Mouse (Mus musculus) adipose tissue, adult 10 weeks (tissue): ENCODE measurements around the gene Zkscan4. TPM values are rescaled to one million over a fixed set of nuclear protein-coding genes. Genes with fewer than 3 reads are reported as not detected.

Source experiments
- polyA plus RNA-seq: library from polyadenylated mRNA; stranded (reverse); fragments of 350-450 nt; fragmentation: Illumina TruSeq; extraction: RNeasy Lipid Tissue Mini Kit (QIAGEN cat#74804); gene quantifications from one replicate; pipeline ENCODE4 v1.2.3, GENCODE M21; 2014; ENCODE audit warnings: low read depth, low replicate concordance

Zkscan4 gene
- polyA plus RNA-seq = 3.7 TPM

DNA sequence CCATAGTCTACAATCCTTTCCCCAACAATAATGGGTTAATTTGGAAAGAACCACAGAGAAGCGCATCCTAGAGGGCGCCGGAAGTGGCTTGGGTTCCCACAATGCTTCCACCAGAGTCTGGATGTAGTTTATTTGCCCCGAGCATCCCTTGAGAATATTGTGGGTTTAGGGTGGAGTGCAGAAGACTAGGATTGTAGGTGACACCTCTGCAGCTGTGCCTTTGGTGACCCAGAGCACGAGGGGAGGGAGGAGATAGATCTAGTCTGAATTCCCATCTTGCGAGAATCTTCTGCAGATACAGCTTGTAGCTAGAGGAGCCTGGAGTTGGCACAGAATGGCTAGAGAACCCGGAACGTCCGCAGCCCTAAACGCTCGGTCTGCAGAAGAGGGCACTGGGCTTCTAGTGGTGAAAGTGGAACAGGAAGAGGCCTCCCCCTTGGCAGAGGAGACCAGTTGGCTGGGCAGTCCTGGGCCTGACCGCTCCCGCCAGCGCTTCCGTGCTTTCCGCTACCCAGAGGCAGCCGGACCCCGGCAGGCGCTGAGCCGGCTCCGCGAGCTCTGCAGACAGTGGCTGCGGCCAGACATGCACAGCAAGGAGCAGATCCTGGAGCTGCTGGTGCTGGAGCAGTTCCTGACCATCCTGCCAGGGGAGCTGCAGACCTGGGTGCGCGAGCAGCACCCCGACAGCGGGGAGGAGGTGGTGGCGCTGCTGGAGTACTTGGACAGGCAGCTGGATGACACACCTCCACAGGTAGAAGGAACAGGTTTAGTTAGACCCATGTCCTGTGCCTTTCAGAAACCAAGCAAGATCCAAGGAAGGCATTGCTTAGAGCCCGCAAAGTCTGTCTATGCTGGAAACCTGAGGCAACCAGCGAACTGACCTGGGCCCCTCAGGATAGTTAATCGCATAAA, at the start of gene Zkscan4, which contains the start of gene Gm10065:
TSS of gene Zkscan4 (plus strand) at position 149 of the 912 bp plus-strand sequence.
TSS of gene Gm10065 (minus strand) at position 683 of the 912 bp plus-strand sequence.

DNA sequence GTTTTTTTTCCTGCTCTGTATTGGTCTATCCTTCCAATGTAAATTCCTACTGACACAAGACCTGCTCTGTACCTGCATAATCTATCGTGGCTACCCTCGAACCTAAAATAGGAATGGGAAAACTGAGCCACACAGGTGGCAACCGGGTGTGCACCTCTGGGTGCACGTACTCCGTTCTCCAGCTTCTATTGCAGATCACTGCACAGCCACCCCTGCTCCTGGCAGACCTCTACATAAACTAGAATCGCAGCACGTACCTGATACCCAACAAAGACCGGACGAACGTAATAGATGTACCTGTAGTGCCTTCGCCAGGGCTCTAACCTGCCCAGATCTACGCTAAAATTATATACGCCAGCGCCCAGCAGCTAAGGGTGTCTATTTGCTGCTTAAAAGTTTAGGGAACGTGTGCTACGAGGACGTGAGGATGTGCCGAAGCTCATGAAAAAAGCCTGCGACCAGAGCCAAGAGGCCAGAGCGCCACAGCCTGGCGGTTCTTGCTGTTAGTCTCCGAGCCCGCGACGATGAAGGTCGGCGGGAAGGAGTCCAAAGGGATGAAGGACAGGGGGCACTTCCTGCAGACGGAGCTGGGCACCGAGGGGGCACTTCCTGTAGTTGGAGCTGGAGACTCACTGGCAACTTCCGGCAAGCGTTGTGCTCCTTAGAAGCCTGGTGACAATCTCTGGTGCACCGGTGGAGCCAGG, 38.1 kb upstream of the Zkscan4 start, which contains the start of gene Pgbd1:
TSS of gene Pgbd1 (minus strand) at position 556 of the 704 bp plus-strand sequence.

DNA sequence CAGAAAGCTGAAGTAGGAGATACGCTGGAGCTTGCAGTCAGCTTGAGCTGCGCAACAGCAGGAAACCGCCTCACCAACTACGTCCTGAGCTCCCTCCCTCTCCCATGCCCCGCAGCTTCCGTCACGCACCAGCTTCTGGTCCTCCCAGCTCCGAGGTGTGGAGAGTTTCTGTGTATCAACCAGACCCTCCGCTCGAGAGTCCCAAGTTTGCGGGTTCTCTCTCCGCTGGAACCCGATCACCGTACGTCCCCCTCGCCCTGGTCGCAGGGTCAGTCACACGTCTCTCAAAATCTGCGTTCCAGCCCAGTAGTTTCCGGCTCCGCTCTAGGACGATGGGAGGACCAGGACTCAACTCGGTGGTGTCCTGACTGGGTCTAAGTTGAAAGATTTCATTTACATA, 25.3 kb upstream of the Zkscan4 start, which contains the start of gene Zscan26:
TSS of gene Zscan26 (minus strand) at position 282 of the 400 bp plus-strand sequence.

DNA sequence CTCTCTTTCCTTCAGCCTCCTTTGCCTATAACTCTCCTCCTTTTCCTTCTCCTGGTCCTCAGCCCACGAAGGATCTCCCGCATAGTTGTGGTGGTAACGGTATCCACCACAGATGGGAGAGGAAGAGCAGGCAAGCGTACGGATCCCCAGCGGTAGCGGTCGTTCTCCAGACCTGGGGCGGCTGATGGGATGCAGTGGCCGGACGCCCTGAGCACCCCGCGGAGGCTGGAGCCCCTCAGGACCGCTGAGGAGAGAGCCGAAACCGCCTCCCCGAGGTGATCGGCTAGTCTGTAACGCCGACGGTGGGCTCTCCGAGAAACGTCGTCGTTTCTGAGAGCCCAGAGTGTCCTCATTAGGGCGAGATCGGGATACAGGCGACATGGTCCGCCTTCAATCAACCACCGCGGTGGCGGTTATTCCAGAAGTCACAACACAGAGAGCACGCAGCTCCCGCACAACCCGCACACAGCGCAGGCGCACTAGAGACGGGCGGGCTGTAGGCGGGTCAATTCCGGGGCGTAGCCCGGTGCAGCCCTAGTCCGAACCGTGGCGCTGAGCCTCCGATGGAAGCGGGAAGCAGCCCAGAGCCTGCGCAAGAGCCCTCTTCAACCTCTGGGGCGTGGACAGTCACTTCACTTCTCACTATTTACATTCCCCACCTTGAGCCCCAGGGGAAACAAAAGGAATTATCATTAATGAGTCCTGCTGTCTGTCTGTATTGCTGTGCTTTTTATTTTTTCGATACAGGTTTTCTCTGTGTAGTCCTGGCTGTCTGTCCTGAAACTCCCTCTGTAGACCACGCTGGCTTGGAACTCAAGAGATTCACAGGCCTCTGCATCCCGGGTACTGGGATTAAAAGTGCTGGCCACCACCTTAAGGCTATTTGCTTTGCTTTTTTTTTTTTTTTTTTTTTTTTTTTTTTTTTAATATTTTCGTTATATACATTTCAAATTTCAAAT, 10.4 kb upstream of the Zkscan4 start, which contains the start of gene Nkapl:
TSS of gene Nkapl (minus strand) at position 449 of the 959 bp plus-strand sequence.

DNA sequence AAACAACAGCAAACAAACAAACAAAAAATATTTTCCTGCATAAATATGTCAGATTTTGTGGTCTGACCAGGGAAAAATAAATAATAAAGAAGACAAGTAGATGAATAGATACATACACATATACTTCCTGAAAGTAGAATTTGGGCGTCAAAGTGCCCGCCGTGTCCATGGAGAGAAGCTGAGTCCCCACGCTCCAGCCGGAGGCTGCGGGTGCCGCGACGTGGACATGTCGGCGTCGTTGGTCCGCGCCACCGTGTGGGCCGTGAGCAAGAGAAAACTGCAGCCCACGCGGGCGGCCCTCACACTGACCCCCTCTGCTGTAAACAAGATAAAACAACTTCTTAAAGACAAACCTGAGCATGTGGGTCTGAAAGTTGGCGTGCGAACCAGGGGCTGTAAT, 16.4 kb downstream of the Zkscan4 start, which contains the start of gene AK157302:
TSS of gene AK157302 (plus strand) at position 144 of the 400 bp plus-strand sequence.

DNA sequence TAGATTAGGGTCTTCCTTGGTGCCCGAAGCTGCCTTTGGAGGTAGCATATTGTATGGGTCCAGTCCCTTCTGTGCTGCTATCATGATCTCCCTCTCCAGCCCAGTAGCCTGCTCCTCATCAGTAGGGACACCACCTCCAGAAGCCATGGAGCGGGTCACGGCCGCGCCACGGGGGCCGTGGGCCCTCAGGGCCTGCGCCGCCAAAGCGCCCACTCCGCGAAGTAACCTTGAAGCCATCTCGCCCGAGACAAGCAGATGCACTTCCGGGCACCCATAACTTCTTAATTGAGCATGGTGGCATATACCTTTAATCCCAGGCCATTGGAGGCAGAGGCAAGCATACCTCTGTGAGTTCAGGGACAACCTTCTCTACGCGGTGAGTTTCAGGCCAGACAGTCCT, 22.5 kb downstream of the Zkscan4 start, which contains the start of gene Gm11273:
TSS of gene Gm11273 (minus strand) at position 237 of the 400 bp plus-strand sequence.

DNA sequence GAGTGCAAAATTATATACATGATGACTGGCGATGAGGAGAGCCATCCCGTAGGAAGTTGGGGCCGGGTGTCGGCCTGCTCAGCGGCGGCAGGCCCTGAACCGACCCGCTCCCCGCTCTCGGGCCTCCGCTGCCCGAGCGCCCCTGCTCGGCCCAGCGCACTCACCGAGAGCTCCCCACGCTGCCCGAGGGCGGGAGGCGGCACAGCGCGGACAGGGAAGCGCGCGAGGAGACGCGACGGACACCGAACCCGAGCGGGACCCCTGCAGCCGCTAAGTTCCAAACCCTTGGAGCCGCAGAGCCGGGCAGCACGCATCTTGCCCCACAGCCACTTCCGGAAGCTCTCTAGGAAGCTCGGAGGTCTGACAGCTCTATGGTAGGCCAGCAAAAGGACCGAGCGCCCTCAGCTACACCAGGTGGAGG, 52.1 kb downstream of the Zkscan4 start, which contains the start of gene Zkscan8:
TSS of gene Zkscan8 (minus strand) at position 340 of the 421 bp plus-strand sequence.

Other genes with a start within 250 kb of the Zkscan4 start
- gene Gpx5, start 186.2 kb upstream of the Zkscan4 start, polyA plus RNA-seq = 18,335 TPM
- gene Gpx6, start 166.8 kb upstream of the Zkscan4 start, polyA plus RNA-seq = 18.9 TPM
- gene Olfr1367, start 132.0 kb upstream of the Zkscan4 start, polyA plus RNA-seq = not detected
- 7.2 TPM for gene Zscan12, start 116.1 kb upstream of the Zkscan4 start, polyA plus RNA-seq
- 58.9 TPM for gene Zkscan3, start 76.2 kb upstream of the Zkscan4 start, polyA plus RNA-seq
- gene Pgbd1, start 37.8 kb upstream of the Zkscan4 start, polyA plus RNA-seq = 2.0 TPM
- 52.2 TPM for gene Zscan26, start 25.2 kb upstream of the Zkscan4 start, polyA plus RNA-seq
- 3.8 TPM for gene Nkapl, start 10.4 kb upstream of the Zkscan4 start, polyA plus RNA-seq
- not detected for gene Gm10065, start 534 bp downstream of the Zkscan4 start, polyA plus RNA-seq
- 1.2 TPM for gene AK157302, start 16.3 kb downstream of the Zkscan4 start, polyA plus RNA-seq
- 6.9 TPM for gene Gm11273, start 22.5 kb downstream of the Zkscan4 start, polyA plus RNA-seq
- 8.4 TPM for gene Zkscan8, start 52.2 kb downstream of the Zkscan4 start, polyA plus RNA-seq
- not detected for gene Olfr1366, start 63.9 kb downstream of the Zkscan4 start, polyA plus RNA-seq
- not detected for gene Olfr1535, start 81.0 kb downstream of the Zkscan4 start, polyA plus RNA-seq
- gene Olfr1364, start 102.9 kb downstream of the Zkscan4 start, polyA plus RNA-seq = not detected
- not detected for gene Olfr1362, start 135.1 kb downstream of the Zkscan4 start, polyA plus RNA-seq
- not detected for gene Olfr11, start 163.6 kb downstream of the Zkscan4 start, polyA plus RNA-seq
- gene Olfr1361, start 184.5 kb downstream of the Zkscan4 start, polyA plus RNA-seq = not detected
- gene Olfr1360, start 198.5 kb downstream of the Zkscan4 start, polyA plus RNA-seq = not detected
- not detected for gene Olfr1359, start 219.2 kb downstream of the Zkscan4 start, polyA plus RNA-seq
- gene Hist1h2bl, start 237.2 kb downstream of the Zkscan4 start, polyA plus RNA-seq = not detected
- not detected for gene Hist1h2ai, start 237.5 kb downstream of the Zkscan4 start, polyA plus RNA-seq
- gene Hist1h3h, start 238.8 kb downstream of the Zkscan4 start, polyA plus RNA-seq = not detected
- gene Hist1h2bm, start 243.1 kb downstream of the Zkscan4 start, polyA plus RNA-seq = not detected